In genomic region chr9:40374052-40374451, GRCm38 (mm10) we compare ENCODE assay signal across 20 mouse cellular contexts.
DNase-seq lines count a peak whose midpoint lies in the region; ATAC-seq and TF ChIP-seq lines count a peak whose summit lies in the region.
"Had no signal": no experiment of that assay in that cellular context is flagged by ENCODE, and none has a peak within 500 bp of the region (broad histone marks: within the 10 kb centered on the region; RNA-seq: fewer than 3 reads in every experiment).

No protein-coding gene starts in this region.

- H3K9ac ChIP-seq in midbrain, postnatal 0 days (replicated peaks; ENCODE audit: low read length, poor library complexity, severe bottlenecking) = no peak overlapping the region; the same call in 1 of the 2 replicates
- H3K9ac ChIP-seq: embryonic facial prominence, embryonic 13.5 days; liver, postnatal 0 days; neural tube, embryonic 12.5 days had no signal

- no peak for TF ChIP-seq POLR2A in cortical plate, adult 2 months (IDR thresholded peaks at IDR 0.05; ENCODE audit: extremely low read depth, insufficient read depth, low read length)
- no peak for TF ChIP-seq POLR2A in kidney, adult 2 months (IDR thresholded peaks at IDR 0.05; ENCODE audit: low read depth, low read length)

- TF ChIP-seq CTCF in layer of hippocampus, adult 2 months (conservative IDR thresholded peaks at IDR 0.05) = no peak
- TF ChIP-seq CTCF in cortical plate, adult 2 months (IDR thresholded peaks at IDR 0.05; ENCODE audit: extremely low read depth, insufficient read depth, low read length) = no peak
- TF ChIP-seq CTCF in midbrain, postnatal 0 days (IDR thresholded peaks at IDR 0.05) = no peak
- no peak for TF ChIP-seq CTCF in kidney, adult 2 months (conservative IDR thresholded peaks at IDR 0.05; ENCODE audit: insufficient read depth, insufficient read length, low read depth, low read length)

- 56% methylated on average over 11 of the region's 11 CpGs for WGBS in midbrain, postnatal 0 days
- 81% methylated on average over 11 of the region's 11 CpGs for WGBS in kidney, adult 2 months

- H3K27ac ChIP-seq in layer of hippocampus, adult 2 months = peak overlapping the region; percentile 93
- peak overlapping the region; percentile 10; the same call in 1 of the 2 replicates for H3K27ac ChIP-seq in cortical plate, adult 2 months (ENCODE audit: insufficient read depth, low read length)
- no peak overlapping the region for H3K27ac ChIP-seq in midbrain, postnatal 0 days (ENCODE audit: low read depth, low read length)
- H3K27ac ChIP-seq in kidney, adult 2 months (ENCODE audit: insufficient read depth, low read depth, low read length) = no peak overlapping the region
- H3K27ac ChIP-seq: embryonic facial prominence, embryonic 13.5 days; neural tube, embryonic 12.5 days had no signal

- peak overlapping the region; percentile 80 for H3K4me3 ChIP-seq in layer of hippocampus, adult 2 months
- peak overlapping the region; percentile 82 for H3K4me3 ChIP-seq in cortical plate, adult 2 months (ENCODE audit: insufficient read depth, low read length)
- peak overlapping the region; percentile 5; the same call in 1 of the 2 replicates for H3K4me3 ChIP-seq in midbrain, postnatal 0 days (ENCODE audit: low read depth, low read length)
- no peak overlapping the region for H3K4me3 ChIP-seq in kidney, adult 2 months (ENCODE audit: insufficient read depth, low read depth, low read length)
- H3K4me3 ChIP-seq: embryonic facial prominence, embryonic 13.5 days; neural tube, embryonic 12.5 days had no signal

- ATAC-seq in cerebellum, adult (ENCODE audit: insufficient number of reproducible peaks, low FRiP score, low TSS enrichment) = no peak
- ATAC-seq in midbrain, postnatal 0 days (ENCODE audit: low FRiP score) = no peak
- ATAC-seq: CD4-positive, CD25-positive, alpha-beta regulatory T cell, adult 4 months; forebrain, embryonic 14.5 days; intestine, postnatal 0 days; liver, postnatal 0 days; Patski had no signal

- H3K4me2 ChIP-seq in midbrain, postnatal 0 days (ENCODE audit: low read depth, low read length, poor library complexity, severe bottlenecking) = peak overlapping the region; percentile 33; the same call in 1 of the 2 replicates
- H3K4me2 ChIP-seq: embryonic facial prominence, embryonic 13.5 days; neural tube, embryonic 12.5 days had no signal

- peaks cover 9% of the 10 kb centered on the region; the same call in 1 of the 2 replicates for H3K4me1 ChIP-seq in cortical plate, adult 2 months (ENCODE audit: control insufficient read depth, insufficient read depth, low read length)
- peaks cover 12% of the 10 kb centered on the region; the same call in 1 of the 2 replicates for H3K4me1 ChIP-seq in midbrain, postnatal 0 days (ENCODE audit: insufficient read depth, low read length)
- H3K4me1 ChIP-seq in kidney, adult 2 months (ENCODE audit: control insufficient read depth, insufficient read depth, low read length) = peaks cover 12% of the 10 kb centered on the region

- H3K9me3 ChIP-seq in midbrain, postnatal 0 days (ENCODE audit: low read length) = no peaks in the 10 kb centered on the region
- H3K9me3 ChIP-seq: embryonic facial prominence, embryonic 13.5 days; neural tube, embryonic 12.5 days had no signal

- H3K36me3 ChIP-seq in midbrain, postnatal 0 days (ENCODE audit: insufficient read depth, low read length) = no peaks in the 10 kb centered on the region
- no peaks in the 10 kb centered on the region for H3K36me3 ChIP-seq in kidney, adult 2 months (ENCODE audit: control insufficient read depth, insufficient read depth, low read length)
- H3K36me3 ChIP-seq: embryonic facial prominence, embryonic 13.5 days; neural tube, embryonic 12.5 days had no signal

- H3K27me3 ChIP-seq in midbrain, postnatal 0 days (ENCODE audit: insufficient read depth, low read length) = no peaks in the 10 kb centered on the region
- H3K27me3 ChIP-seq in kidney, adult 2 months (replicated peaks; ENCODE audit: control insufficient read depth, insufficient read depth, low read length) = no peaks in the 10 kb centered on the region
- H3K27me3 ChIP-seq: embryonic facial prominence, embryonic 13.5 days; neural tube, embryonic 12.5 days; Patski had no signal

- DNase-seq in cerebellum, postnatal 10 days = peak; percentile 29 to 36
- DNase-seq in layer of hippocampus, adult 2 months (ENCODE audit: low spot score in 2 of 2) = no peak
- DNase-seq in layer of hippocampus, adult 9-11 months = no peak
- DNase-seq in midbrain, postnatal 0 days (ENCODE audit: low spot score) = no peak
- no peak for DNase-seq in kidney, adult 2 months
- DNase-seq: adrenal gland, postnatal 10 days; layer of hippocampus, postnatal 36 days; liver; liver, postnatal 0 days; lung, postnatal 10 days; right cerebral cortex, postnatal 4 days; thymus, postnatal 14 days had no signal

Comparison
In these comparisons a context has a peak if more than half of its experiments do, and no peak if none do; other contexts are left out.
1. DNase-seq: peak in cerebellum, postnatal 10 days (2 of 2); none in layer of hippocampus, adult 2 months (0 of 2), layer of hippocampus, adult 9-11 months (single experiment), midbrain, postnatal 0 days (single experiment) and kidney, adult 2 months (single experiment).
2. H3K27ac ChIP-seq: peak in layer of hippocampus, adult 2 months (single experiment) and cortical plate, adult 2 months (single experiment); none in midbrain, postnatal 0 days (single experiment) and kidney, adult 2 months (single experiment).